In the genomic region with DNA sequence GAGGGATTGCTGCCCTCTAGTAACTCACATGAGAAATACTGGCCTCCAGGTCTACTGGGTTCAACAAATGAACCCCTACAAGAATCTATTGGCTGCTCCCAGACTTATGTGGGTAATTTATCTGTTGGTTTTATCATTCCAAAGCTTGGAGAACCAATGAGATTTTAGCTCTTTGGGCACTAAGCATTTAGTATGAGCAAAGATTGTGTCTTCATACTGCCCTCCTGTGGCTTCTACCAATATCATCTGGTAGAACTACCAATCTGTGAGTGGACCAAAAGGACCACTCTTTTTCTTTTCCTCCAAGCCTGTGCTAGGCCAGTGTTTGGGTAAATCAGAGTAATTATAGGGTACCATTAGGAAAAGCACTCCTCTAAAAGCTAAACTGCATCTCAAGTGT, we compare ENCODE assay signal across 27 mouse cellular contexts.
A peak's percentile ranks its signal among the peaks of the same experiment; 100 is the strongest.
DNase-seq lines count a peak whose midpoint lies in the region; ATAC-seq and TF ChIP-seq lines count a peak whose summit lies in the region.
"Had no signal": no experiment of that assay in that cellular context is flagged by ENCODE, and none has a peak within 500 bp of the region (broad histone marks: within the 10 kb centered on the region; RNA-seq: fewer than 3 reads in every experiment).

No protein-coding gene starts in this region.

- no peak for ATAC-seq in kidney, postnatal 0 days (replicated peaks; ENCODE audit: low FRiP score, low read depth)
- no peak for ATAC-seq in Patski
- ATAC-seq: intestine, embryonic 15.5 days; liver, postnatal 0 days had no signal

- H3K4me1 ChIP-seq in kidney, postnatal 0 days (replicated peaks; ENCODE audit: insufficient read depth, low read length): no peaks in the 10 kb centered on the region
- H3K4me1 ChIP-seq: embryonic facial prominence, embryonic 13.5 days; forebrain, embryonic 12.5 days; heart, embryonic 10.5 days; hindbrain, embryonic 15.5 days; intestine, embryonic 15.5 days; limb, embryonic 12.5 days; neural tube, embryonic 15.5 days had no signal

- H3K4me3 ChIP-seq in kidney, postnatal 0 days (replicated peaks; ENCODE audit: low read depth, low read length): no peak overlapping the region
- H3K4me3 ChIP-seq: embryonic facial prominence, embryonic 13.5 days; erythroblast, embryonic 14.5 days; forebrain, embryonic 12.5 days; gastrocnemius, adult 2 months; heart, embryonic 10.5 days; hindbrain, embryonic 15.5 days; intestine, embryonic 15.5 days; limb, embryonic 12.5 days; neural tube, embryonic 15.5 days had no signal

- CTCF ChIA-PET in Patski (lab: Charles Lee): interaction anchor here (1.2 kb wide), 1 partner anchor 322 kb away, joined by 3 read pairs; no protein-coding TSS in a partner anchor

- H3K4me2 ChIP-seq in kidney, postnatal 0 days (ENCODE audit: low read length): no peak overlapping the region
- H3K4me2 ChIP-seq: embryonic facial prominence, embryonic 13.5 days; forebrain, embryonic 12.5 days; hindbrain, embryonic 15.5 days; intestine, embryonic 15.5 days; limb, embryonic 12.5 days; liver, embryonic 11.5 days; midbrain, embryonic 11.5 days; neural tube, embryonic 15.5 days had no signal

- in situ Hi-C loops in Patski (cut with MboI; ENCODE audit: low pct_unique_long_range_greater_than_20kb): no loop called here

- H3K36me3 ChIP-seq in kidney, postnatal 0 days (ENCODE audit: insufficient read depth, low read length): no peaks in the 10 kb centered on the region
- H3K36me3 ChIP-seq: embryonic facial prominence, embryonic 13.5 days; forebrain, embryonic 12.5 days; heart, embryonic 10.5 days; hindbrain, embryonic 15.5 days; intestine, embryonic 15.5 days; limb, embryonic 12.5 days; neural tube, embryonic 15.5 days had no signal

- no peak overlapping the region for H3K9ac ChIP-seq in kidney, postnatal 0 days (ENCODE audit: low read depth, low read length)
- H3K9ac ChIP-seq: embryonic facial prominence, embryonic 13.5 days; forebrain, embryonic 12.5 days; hindbrain, embryonic 15.5 days; intestine, embryonic 15.5 days; limb, embryonic 12.5 days; liver, postnatal 0 days; neural tube, embryonic 15.5 days had no signal

- peak; percentile 17 for DNase-seq in cerebellum, adult 8-10 months
- no peak for DNase-seq in cerebellum, postnatal 36 days
- peak; percentile 16 for DNase-seq in kidney, postnatal 0 days (ENCODE audit: low spot score)
- DNase-seq in kidney, adult 8-10 months: no peak
- peak; percentile 22 for DNase-seq in A20 (ENCODE audit: low read depth, low spot score)
- no peak for DNase-seq in Patski (ENCODE audit: low read depth, low spot score)
- no peak for DNase-seq in retina, postnatal 1 day
- DNase-seq: adrenal gland, postnatal 10 days; B cell, adult 2 months; embryo, embryonic 11 days; gastrocnemius, adult 2 months; heart, postnatal 4 days; kidney, adult 9 months; kidney, postnatal 25 days; liver, postnatal 0 days; lung, postnatal 10 days had no signal

- POLR2A ChIA-PET in Patski (lab: Charles Lee): no interaction called here

- no peak overlapping the region for H3K27ac ChIP-seq in kidney, postnatal 0 days
- H3K27ac ChIP-seq: embryonic facial prominence, embryonic 13.5 days; forebrain, embryonic 12.5 days; gastrocnemius, adult 2 months; heart, embryonic 10.5 days; hindbrain, embryonic 15.5 days; intestine, embryonic 15.5 days; limb, embryonic 12.5 days; neural tube, embryonic 15.5 days; stomach, postnatal 0 days had no signal

- H3K9me3 ChIP-seq in kidney, postnatal 0 days (replicated peaks; ENCODE audit: low read length): no peaks in the 10 kb centered on the region
- H3K9me3 ChIP-seq: embryonic facial prominence, embryonic 13.5 days; forebrain, embryonic 12.5 days; heart, embryonic 10.5 days; hindbrain, embryonic 15.5 days; intestine, embryonic 15.5 days; limb, embryonic 12.5 days; neural tube, embryonic 15.5 days had no signal

- no peaks in the 10 kb centered on the region for H3K27me3 ChIP-seq in kidney, postnatal 0 days (ENCODE audit: insufficient read depth, low read length)
- peaks cover 3% of the 10 kb centered on the region for H3K27me3 ChIP-seq in Patski
- H3K27me3 ChIP-seq: embryonic facial prominence, embryonic 13.5 days; forebrain, embryonic 12.5 days; hindbrain, embryonic 15.5 days; intestine, embryonic 15.5 days; limb, embryonic 12.5 days; neural tube, embryonic 15.5 days had no signal

- TF ChIP-seq CTCF in kidney, postnatal 0 days (IDR thresholded peaks at IDR 0.05; ENCODE audit: low read depth): no peak; the same call in 1 of the 2 replicates
- TF ChIP-seq CTCF in Patski (IDR thresholded peaks at IDR 0.05): peak; percentile 41

Comparison
In these comparisons a context has a peak if more than half of its experiments do, and no peak if none do; other contexts are left out.
1. DNase-seq: peak in cerebellum, adult 8-10 months (single experiment), kidney, postnatal 0 days (single experiment) and A20 (single experiment); none in cerebellum, postnatal 36 days (0 of 2), kidney, adult 8-10 months (0 of 2), Patski (single experiment) and retina, postnatal 1 day (single experiment).